Mouse (Mus musculus) neural tube, embryonic 13.5 days (tissue): Measurements from ENCODE around the gene Adcyap1r1. TPM values are rescaled to one million over a fixed set of nuclear protein-coding genes. Genes with fewer than 3 reads are reported as not detected.

Source experiments
- ATAC-seq: fragments of 200-750 bp; cut with Nextera tagmentation; 2 replicates; pipeline ENCODE4 v1.8.0; 2017; ENCODE audit warnings: low read depth, mild to moderate bottlenecking, moderate TSS enrichment, moderate library complexity
- H3K27ac ChIP-seq: fragments of 300-500 bp; sonication (generic); replicated peaks from 2 replicates; pipeline ENCODE4 v1.5.1; 2015; ENCODE audit warnings: moderate library complexity, mild to moderate bottlenecking, inconsistent platforms
- H3K27me3 ChIP-seq: fragments of 300-500 bp; sonication (generic); 2 replicates; pipeline ENCODE4 v1.6.1; 2015; ENCODE audit warnings: mild to moderate bottlenecking, inconsistent platforms
- H3K36me3 ChIP-seq: fragments of 300-500 bp; sonication (generic); 2 replicates; pipeline ENCODE4 v1.6.1; 2015; ENCODE audit warnings: mild to moderate bottlenecking, inconsistent platforms
- H3K4me1 ChIP-seq: fragments of 300-500 bp; sonication (generic); replicated peaks from 2 replicates; pipeline ENCODE4 v1.6.1; 2015; ENCODE audit warnings: inconsistent platforms
- H3K4me2 ChIP-seq: fragments of 300-500 bp; sonication (generic); 2 replicates; pipeline ENCODE4 v1.6.1; 2015; ENCODE audit warnings: inconsistent platforms, mild to moderate bottlenecking, moderate library complexity
- H3K4me3 ChIP-seq: fragments of 300-500 bp; sonication (generic); 2 replicates; pipeline ENCODE4 v1.5.1; 2015; ENCODE audit warnings: mild to moderate bottlenecking, inconsistent platforms
- H3K9ac ChIP-seq: fragments of 300-500 bp; sonication (generic); 2 replicates; pipeline ENCODE4 v1.6.1; 2015; ENCODE audit warnings: moderate library complexity, mild to moderate bottlenecking, inconsistent platforms
- H3K9me3 ChIP-seq: fragments of 300-500 bp; sonication (generic); 2 replicates; pipeline ENCODE4 v1.6.1; 2016; ENCODE audit warnings: inconsistent platforms
- WGBS: fragments of 180-500 bp; shearing (Covaris S2); methylation state at CpG from one replicate; pipeline ENCODE4 v1.1.7; 2015; 5-methylcytosine and 5-hydroxymethylcytosine counted together
- polyA plus RNA-seq: library from polyadenylated mRNA; unstranded; fragments of >200 nt; fragmentation: Nextera tagmentation; extraction: Ambion mirVana; gene quantifications from 2 replicates; pipeline ENCODE4 v1.2.1, GENCODE M21; 2015

Gene Adcyap1r1
- polyA plus RNA-seq, 1 experiment from 2014 or later, result 43.9 TPM

DNA sequence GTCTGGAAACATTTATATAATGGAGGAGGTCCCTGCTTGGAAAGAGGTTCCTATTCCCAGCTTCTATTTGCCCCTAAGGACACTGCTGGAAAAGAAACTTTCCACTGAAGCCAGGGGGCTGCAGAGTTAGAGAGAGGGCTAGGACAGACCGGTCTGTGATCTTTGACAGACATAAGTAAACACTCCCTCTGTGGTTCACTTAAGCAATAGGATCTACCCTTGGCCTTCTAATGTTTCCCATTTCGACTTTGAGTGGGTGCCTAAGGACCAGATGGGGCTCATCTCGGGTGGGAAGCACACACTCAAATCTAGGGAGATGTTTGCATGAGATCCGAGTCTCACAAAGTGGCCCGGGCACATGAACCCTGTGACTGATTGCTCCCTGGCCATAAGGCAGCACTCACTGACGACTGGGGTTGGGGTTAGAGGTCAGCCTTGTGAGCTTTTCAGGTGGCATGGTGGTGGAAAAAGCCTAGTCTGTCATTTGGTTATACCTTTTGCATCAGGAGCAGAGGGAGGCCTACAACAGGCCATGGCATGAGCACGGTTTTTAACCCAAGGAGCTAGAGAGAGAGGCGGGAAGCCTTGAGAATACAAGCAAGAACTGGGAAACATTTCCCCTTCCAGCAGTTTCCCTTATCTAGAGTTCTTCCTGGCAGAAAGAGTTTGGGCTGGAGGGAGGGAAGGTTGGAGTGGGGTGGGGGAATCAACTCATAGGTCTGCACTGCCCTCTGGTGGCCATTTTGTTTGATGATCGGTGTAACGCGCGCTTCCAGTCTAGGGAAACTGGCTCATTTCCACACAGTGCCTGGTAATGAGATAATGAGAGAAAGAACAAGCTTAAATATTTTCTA lies 59.7 kb downstream of the Adcyap1r1 start:
- H3K4me2 ChIP-seq, result no peak overlapping the region
- H3K9me3 ChIP-seq, result peaks cover 5% of the 10 kb centered on the region
- no peak overlapping the region for H3K4me3 ChIP-seq
- no peaks in the 10 kb centered on the region for H3K36me3 ChIP-seq
- H3K27ac ChIP-seq, result no peak overlapping the region
- peaks cover 7% of the 10 kb centered on the region; the same call in 1 of the 2 replicates for H3K4me1 ChIP-seq
- no peak overlapping the region; the same call in 1 of the 2 replicates for H3K9ac ChIP-seq
- 41% methylated on average over 12 of the region's 12 CpGs for WGBS
- ATAC-seq, result peak; percentile 89
- no peaks in the 10 kb centered on the region for H3K27me3 ChIP-seq

DNA sequence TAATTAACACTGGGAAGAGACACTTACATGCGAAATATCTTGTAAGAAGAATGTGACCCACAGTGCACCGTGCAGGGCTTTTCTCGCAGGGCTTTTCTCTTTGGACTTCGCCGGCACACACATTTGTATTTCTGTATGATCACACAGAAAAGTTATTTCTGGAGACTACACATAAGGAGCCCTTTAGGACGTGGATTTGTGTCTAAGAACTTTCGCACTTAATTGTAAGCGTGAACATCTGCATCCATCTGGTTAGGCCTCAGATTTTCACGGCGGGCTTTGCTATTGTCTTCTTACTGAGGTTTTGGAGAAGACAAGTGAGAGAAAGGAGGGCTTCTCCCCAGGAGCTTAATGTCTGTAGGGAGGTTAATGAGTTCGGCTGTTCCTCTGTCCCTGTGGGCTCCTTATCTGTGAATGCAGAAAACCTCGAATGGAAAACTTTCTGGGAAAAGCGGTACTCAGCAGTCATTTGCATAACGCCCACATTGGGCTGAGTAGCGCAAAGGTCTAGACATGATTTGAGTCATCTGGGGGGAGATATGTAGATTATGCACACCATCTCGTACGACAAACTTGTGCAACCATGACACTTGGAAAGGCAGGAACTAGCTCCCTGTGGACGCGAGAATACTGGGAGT lies 60.4 kb downstream of the Adcyap1r1 start:
- Histone ChIP-seq H3K9ac (no peak overlapping the region), H3K27ac (no peak overlapping the region), H3K4me1 (peaks cover 7% of the 10 kb centered on the region; the same call in 1 of the 2 replicates), H3K36me3 (no peaks in the 10 kb centered on the region), H3K4me2 (no peak overlapping the region), H3K4me3 (no peak overlapping the region), H3K27me3 (no peaks in the 10 kb centered on the region), H3K9me3 (peaks cover 5% of the 10 kb centered on the region)
- 0 out of 2 replicates have a peak, but pooled peaks have one; percentile 23 for ATAC-seq
- 34% methylated on average over 19 of the region's 19 CpGs for WGBS

DNA sequence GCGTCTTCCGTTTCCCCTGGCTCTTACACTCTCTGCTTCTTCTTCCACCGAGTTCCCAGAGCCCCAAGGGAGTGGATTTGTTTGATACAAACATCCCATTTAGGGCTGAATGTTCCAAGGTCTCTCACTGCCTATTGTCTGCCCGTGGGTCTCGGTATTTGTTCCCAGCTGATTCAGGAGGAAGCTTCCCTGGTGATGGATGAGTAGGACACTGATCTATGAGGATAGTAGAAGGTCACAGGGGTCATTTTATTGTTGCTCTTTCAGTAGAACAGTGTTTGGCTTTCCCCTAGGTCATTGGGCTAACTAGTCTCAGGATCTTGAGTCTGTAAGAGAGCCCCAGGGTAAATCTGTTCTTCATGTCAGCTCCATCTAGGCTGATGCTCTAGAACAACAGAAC lies 61.7 kb downstream of the Adcyap1r1 start:
- H3K36me3 ChIP-seq, result no peaks in the 10 kb centered on the region
- no peak overlapping the region for H3K4me2 ChIP-seq
- H3K27me3 ChIP-seq, result no peaks in the 10 kb centered on the region
- H3K9me3 ChIP-seq, result peaks cover 5% of the 10 kb centered on the region
- H3K4me1 ChIP-seq, result peaks cover 7% of the 10 kb centered on the region; the same call in 1 of the 2 replicates
- H3K4me3 ChIP-seq, result no peak overlapping the region
- H3K27ac ChIP-seq, result no peak overlapping the region
- no peak overlapping the region for H3K9ac ChIP-seq
- ATAC-seq, result no peak
- 41% methylated on average over 5 of the region's 5 CpGs for WGBS

DNA sequence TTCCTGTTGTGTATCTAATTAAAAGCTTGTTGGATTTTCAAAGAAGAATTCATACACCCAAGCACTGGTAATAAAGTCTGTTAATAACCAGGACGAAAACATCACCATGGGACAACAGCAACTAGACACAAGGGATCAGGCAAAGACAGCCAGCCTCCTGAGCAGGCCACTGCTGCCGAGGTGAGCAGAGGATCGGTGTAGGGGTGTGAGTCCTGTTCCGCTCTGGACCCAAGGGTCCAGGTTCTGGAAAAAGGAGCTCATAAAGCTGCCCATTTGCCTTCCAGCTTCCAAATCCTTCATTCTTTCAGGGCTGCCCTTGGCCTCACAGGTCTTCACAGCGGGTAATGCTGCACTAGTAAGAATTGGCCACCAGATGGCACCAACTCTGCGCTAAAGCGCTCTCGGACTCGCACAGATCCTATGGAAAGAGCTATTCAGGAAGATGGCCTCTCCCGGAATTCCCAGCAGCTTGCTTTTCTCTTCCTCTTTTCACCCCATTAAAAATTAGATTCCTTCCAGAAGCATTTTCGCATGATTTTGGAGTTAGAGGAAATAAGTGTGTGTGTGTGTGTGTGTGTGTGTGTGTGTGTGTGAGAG lies 67.9 kb downstream of the Adcyap1r1 start:
- Histone ChIP-seq H3K9ac (0 out of 2 replicates have a peak overlapping the region, but pooled peaks have one; percentile 10), H3K27ac (no peak overlapping the region)

DNA sequence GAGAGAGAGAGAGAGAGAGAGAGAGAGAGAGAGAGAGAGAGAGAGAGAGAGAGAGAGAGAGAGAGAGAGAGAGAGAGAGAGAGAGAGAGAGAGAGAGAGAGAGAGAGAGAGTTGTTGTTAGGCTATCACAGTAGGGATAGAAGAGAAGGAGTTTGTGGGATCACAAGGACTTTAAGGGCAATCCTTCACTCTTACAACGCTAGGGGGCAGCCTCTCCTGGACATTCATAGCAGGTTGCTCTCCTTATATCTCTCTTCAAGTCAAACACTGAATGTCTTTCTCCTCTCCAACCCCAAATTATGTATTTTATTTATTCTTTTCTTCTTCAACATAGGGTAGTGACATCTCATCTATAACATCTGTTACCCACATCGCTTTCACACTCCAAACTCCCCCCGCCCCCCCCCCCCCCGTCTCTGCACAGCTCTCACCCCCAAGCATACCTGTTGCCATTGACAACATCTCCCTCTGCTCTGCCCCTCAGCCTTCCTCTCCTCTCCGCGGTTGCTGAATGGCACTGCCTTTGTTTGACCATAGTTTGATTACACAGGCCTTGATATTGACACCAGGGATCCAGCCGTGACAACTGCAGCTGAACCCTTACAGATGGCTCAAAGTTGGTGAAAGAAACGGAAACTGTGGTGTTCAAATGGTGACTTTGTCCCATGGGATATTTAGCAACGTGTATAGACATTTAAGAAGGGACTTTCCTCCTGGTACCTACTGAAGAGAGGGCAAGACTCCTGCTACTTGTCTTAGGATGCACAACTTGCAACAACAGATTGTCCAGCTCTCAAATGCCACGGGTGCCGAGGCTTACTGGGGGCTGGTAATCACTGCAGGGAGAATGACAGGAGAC lies 68.7 kb downstream of the Adcyap1r1 start:
- Histone ChIP-seq H3K27me3 (no peaks in the 10 kb centered on the region), H3K4me2 (peak overlapping the region; percentile 38), H3K4me1 (peaks cover 7% of the 10 kb centered on the region; the same call in 1 of the 2 replicates), H3K27ac (no peak overlapping the region), H3K9ac (no peak overlapping the region), H3K4me3 (no peak overlapping the region), H3K36me3 (no peaks in the 10 kb centered on the region), H3K9me3 (no peaks in the 10 kb centered on the region)
- WGBS, result 31% methylated on average over 11 of the region's 11 CpGs
- ATAC-seq, result peak; percentile 92

More for the DNA sequence above, 67.9 kb downstream of the Adcyap1r1 start:
- Histone ChIP-seq H3K4me2 (peak overlapping the region; percentile 38), H3K4me1 (peaks cover 7% of the 10 kb centered on the region; the same call in 1 of the 2 replicates), H3K27me3 (no peaks in the 10 kb centered on the region), H3K36me3 (no peaks in the 10 kb centered on the region), H3K4me3 (no peak overlapping the region), H3K9me3 (peaks cover 5% of the 10 kb centered on the region)
- WGBS, result 10% methylated on average over 11 of the region's 11 CpGs
- ATAC-seq, result peak; percentile 97

DNA sequence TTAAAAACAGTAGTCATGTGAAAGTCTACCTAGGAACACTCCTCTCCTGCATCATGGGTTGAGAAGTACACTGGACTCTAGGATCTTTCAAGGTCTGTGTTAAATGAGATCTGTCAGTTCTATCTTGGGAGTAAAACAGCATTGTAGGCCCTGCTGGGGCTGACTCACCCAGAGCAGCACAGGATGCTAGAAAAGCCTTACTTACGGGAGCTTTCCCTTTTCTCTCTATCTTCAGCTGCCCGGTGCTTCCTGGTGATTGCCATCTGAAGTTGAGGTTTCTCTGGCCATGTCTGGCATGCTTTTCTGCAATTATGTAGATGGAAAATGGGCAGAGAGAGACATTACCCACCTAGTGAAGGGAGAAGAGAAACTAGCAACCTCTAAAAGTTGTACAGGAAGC lies 84.7 kb downstream of the Adcyap1r1 start:
- H3K27me3 ChIP-seq, result no peaks in the 10 kb centered on the region
- H3K4me2 ChIP-seq, result no peak overlapping the region
- WGBS, result 88% methylated on average over 2 of the region's 2 CpGs
- no peaks in the 10 kb centered on the region for H3K9me3 ChIP-seq
- no peak overlapping the region for H3K4me3 ChIP-seq
- ATAC-seq, result no peak
- no peak overlapping the region for H3K9ac ChIP-seq
- H3K27ac ChIP-seq, result no peak overlapping the region
- H3K4me1 ChIP-seq, result peaks cover 7% of the 10 kb centered on the region; the same call in 1 of the 2 replicates
- no peaks in the 10 kb centered on the region for H3K36me3 ChIP-seq

DNA sequence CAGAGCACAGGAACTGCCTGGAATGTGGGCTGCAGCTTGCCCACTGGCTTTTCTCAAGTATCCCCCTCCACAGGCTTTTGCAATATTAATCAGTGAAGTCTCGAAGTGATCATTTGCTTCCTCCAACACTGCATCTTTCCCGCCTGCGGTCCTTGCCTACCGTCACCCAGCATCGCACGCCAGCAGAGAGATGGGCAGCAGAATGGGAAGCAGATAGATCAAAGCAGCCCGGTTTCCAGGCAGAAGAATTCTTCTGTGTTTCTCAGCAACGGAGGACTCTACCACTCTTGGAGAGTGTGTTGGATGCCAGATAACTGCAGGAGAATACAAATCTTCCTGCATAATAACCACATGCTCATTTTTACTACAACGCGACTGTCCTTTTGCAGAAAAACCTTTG lies 87.4 kb downstream of the Adcyap1r1 start:
- Histone ChIP-seq H3K9ac (no peak overlapping the region), H3K4me2 (0 out of 2 replicates have a peak overlapping the region, but pooled peaks have one; percentile 1), H3K4me3 (no peak overlapping the region), H3K27me3 (no peaks in the 10 kb centered on the region), H3K4me1 (peaks cover 7% of the 10 kb centered on the region; the same call in 1 of the 2 replicates), H3K9me3 (no peaks in the 10 kb centered on the region), H3K27ac (no peak overlapping the region), H3K36me3 (no peaks in the 10 kb centered on the region)
- no peak for ATAC-seq
- 47% methylated on average over 10 of the region's 10 CpGs for WGBS

DNA sequence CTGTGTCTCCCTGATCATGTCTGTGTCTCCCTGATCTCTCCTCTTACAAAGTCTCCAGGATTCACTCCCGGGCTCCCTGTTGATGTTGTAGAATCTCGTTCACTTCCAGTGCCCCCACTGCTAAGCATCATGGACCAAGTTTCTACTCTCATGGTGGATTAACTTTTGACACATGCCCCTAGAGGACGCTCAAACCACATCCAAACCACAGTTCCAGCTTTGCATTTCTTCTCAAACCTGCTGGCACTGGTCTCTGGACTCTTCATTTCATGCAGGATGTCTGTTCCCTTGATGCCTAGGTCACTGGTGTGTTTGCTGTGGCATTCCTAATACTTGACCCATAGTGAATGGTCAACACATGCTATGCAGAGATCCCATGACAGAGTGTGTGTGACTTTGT lies 90.6 kb downstream of the Adcyap1r1 start:
- WGBS, result 67% methylated on average over 3 of the region's 3 CpGs
- Histone ChIP-seq H3K4me3 (no peak overlapping the region), H3K27ac (no peak overlapping the region), H3K27me3 (no peaks in the 10 kb centered on the region), H3K4me1 (peaks cover 7% of the 10 kb centered on the region; the same call in 1 of the 2 replicates), H3K9ac (no peak overlapping the region), H3K4me2 (no peak overlapping the region), H3K36me3 (no peaks in the 10 kb centered on the region), H3K9me3 (no peaks in the 10 kb centered on the region)
- ATAC-seq, result no peak

DNA sequence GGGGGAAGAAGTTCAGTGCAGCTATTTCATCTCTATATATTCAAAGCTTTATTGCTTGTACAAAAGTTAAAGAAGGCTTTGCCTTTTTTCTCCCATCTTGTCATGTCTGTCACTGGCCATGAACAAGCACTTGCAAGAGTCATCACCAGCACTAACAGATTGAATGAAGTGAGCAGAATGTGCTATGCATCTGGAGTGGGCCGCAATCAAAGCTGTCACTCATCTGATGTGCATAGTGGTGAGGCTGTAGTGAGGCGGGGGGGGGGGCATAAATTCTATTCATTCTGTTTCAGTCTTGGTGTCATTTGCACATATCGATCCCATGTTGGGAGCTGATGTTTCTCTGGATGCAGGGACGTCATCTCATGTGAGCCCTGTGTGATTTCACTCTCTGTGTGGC lies 91.6 kb downstream of the Adcyap1r1 start:
- Histone ChIP-seq H3K27me3 (no peaks in the 10 kb centered on the region), H3K4me1 (peaks cover 7% of the 10 kb centered on the region; the same call in 1 of the 2 replicates), H3K27ac (no peak overlapping the region), H3K4me3 (no peak overlapping the region), H3K9me3 (no peaks in the 10 kb centered on the region), H3K36me3 (no peaks in the 10 kb centered on the region), H3K4me2 (no peak overlapping the region), H3K9ac (no peak overlapping the region)
- 88% methylated on average over 4 of the region's 4 CpGs for WGBS
- ATAC-seq, result no peak

DNA sequence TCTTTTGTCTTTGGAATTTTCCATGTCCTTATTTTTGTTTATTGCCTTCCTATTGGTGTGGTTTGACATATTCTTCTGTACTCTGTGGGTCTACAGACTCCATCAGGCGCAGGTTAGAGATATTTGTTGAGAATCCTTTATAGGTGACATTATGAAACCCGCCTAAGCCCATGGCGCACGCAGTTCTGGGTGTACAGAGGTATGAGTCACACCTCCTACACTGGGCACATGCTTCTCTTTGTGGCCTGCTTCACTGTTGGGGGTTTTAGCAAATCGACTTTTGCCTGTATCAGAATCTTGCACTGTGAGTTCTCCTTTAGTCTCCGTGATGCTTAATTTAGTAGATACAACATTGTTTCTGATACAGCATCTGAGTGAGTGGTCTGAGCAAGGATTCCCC lies 97.4 kb downstream of the Adcyap1r1 start:
- Histone ChIP-seq H3K9ac (no peak overlapping the region), H3K27me3 (no peaks in the 10 kb centered on the region), H3K27ac (no peak overlapping the region), H3K36me3 (no peaks in the 10 kb centered on the region), H3K4me3 (no peak overlapping the region), H3K9me3 (no peaks in the 10 kb centered on the region), H3K4me2 (no peak overlapping the region), H3K4me1 (no peaks in the 10 kb centered on the region)
- WGBS, result 95% methylated on average over 6 of the region's 6 CpGs
- ATAC-seq, result no peak

DNA sequence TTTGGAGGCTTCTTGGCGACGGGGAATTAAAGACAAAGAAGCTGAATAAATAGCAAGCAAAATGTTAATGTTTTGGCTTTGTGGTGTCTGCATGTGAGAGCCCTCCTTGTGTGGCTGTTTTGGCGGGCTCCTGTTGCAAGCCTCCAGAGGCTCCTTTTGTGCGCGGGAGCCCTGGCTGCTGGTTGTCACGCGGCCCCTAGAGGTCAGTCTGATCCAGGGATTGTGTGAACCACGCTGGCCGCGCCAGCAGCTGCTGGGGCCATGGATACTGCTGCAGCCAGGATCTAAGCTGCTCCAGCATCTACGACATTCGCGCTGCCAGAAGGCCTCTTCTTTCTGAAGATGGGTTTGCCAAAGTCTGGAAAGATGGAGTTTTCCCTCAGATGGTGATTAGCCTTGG lies 99.1 kb downstream of the Adcyap1r1 start:
- H3K36me3 ChIP-seq, result no peaks in the 10 kb centered on the region
- H3K4me1 ChIP-seq, result no peaks in the 10 kb centered on the region
- no peaks in the 10 kb centered on the region for H3K27me3 ChIP-seq
- no peak overlapping the region for H3K4me2 ChIP-seq
- no peak overlapping the region for H3K4me3 ChIP-seq
- no peaks in the 10 kb centered on the region for H3K9me3 ChIP-seq
- no peak overlapping the region for H3K27ac ChIP-seq
- ATAC-seq, result no peak
- no peak overlapping the region for H3K9ac ChIP-seq
- 50% methylated on average over 13 of the region's 13 CpGs for WGBS
